Mouse (Mus musculus) T-helper 17 cell (primary cell): ENCODE results near the gene Top3a.
"Not testable (repeated sequence)": the region's sequence is repeated elsewhere in the genome, so short reads cannot be mapped to it uniquely, and the experiment has no call there.

Experiments used
- in situ Hi-C, 2 experiments: fragments of 300-600 bp; cut with MboI, MseI; formaldehyde crosslinking; loops; 1 replicate in 1 of 2; 2 replicates in 1 of 2; pipeline ENCODE4 v1.15.1; 2025; ENCODE audit warnings: high pct_unique_total_duplicates in 2 of 2

The Top3a gene

GRCm38 (mm10) chr11:60776829-60777740 lies at the start of gene Top3a, which contains the start of gene Smcr8:
Top3a (minus strand) TSS chr11:60777365.
Smcr8 (plus strand) TSS chr11:60777524.
- in situ Hi-C loops: no loop called here

- in situ Hi-C loops: loop anchor here in 1 of 2 experiments (10.0 kb wide), 1 partner anchor 328 kb away; no protein-coding TSS in a partner anchor
These were observed 49.5 kb upstream of the Top3a start for GRCm38 (mm10) chr11:60826700-60827099.

- in situ Hi-C loops: loop anchor here in 1 of 2 experiments (10.0 kb wide), 1 partner anchor 330 kb away; no protein-coding TSS in a partner anchor
These were observed 48.0 kb upstream of the Top3a start for GRCm38 (mm10) chr11:60825191-60825590.

- in situ Hi-C loops: loop anchor here in 1 of 2 experiments (10.0 kb wide), 1 partner anchor 331 kb away; no protein-coding TSS in a partner anchor
These were observed 46.6 kb upstream of the Top3a start for GRCm38 (mm10) chr11:60823771-60824170.

GRCm38 (mm10) chr11:60816398-60816797 lies 39.2 kb upstream of the Top3a start:
- in situ Hi-C loops: no loop called here

GRCm38 (mm10) chr11:60811618-60812017 lies 34.5 kb upstream of the Top3a start, which contains the start of gene Shmt1:
Shmt1 (minus strand) TSS chr11:60811718.
- in situ Hi-C loops: not testable (repeated sequence)

- in situ Hi-C loops: no loop called here
These were observed 33.9 kb upstream of the Top3a start for GRCm38 (mm10) chr11:60811054-60811460.

- in situ Hi-C loops: no loop called here
These were observed 33.1 kb upstream of the Top3a start for GRCm38 (mm10) chr11:60810046-60810965.

GRCm38 (mm10) chr11:60809546-60809945 lies 32.4 kb upstream of the Top3a start:
- in situ Hi-C loops: no loop called here

GRCm38 (mm10) chr11:60808286-60809070 lies 31.3 kb upstream of the Top3a start:
- in situ Hi-C loops: no loop called here

GRCm38 (mm10) chr11:60800892-60801291 lies 23.7 kb upstream of the Top3a start:
- in situ Hi-C loops: no loop called here

GRCm38 (mm10) chr11:60799977-60800376 lies 22.8 kb upstream of the Top3a start:
- in situ Hi-C loops: no loop called here

- in situ Hi-C loops: no loop called here
These were observed 19.2 kb upstream of the Top3a start for GRCm38 (mm10) chr11:60796342-60796741.

- in situ Hi-C loops: no loop called here
These were observed 13.3 kb upstream of the Top3a start for GRCm38 (mm10) chr11:60790472-60790871.

- in situ Hi-C loops: no loop called here
These were observed 10.4 kb upstream of the Top3a start for GRCm38 (mm10) chr11:60787595-60787994.

GRCm38 (mm10) chr11:60784179-60784922 lies 7.2 kb upstream of the Top3a start:
- in situ Hi-C loops: no loop called here

GRCm38 (mm10) chr11:60779673-60780189 lies 2.6 kb upstream of the Top3a start:
- in situ Hi-C loops: no loop called here

- in situ Hi-C loops: no loop called here
These were observed 721 bp upstream of the Top3a start for GRCm38 (mm10) chr11:60777801-60778370.

- in situ Hi-C loops: no loop called here
These were observed 897 bp downstream of the Top3a start for GRCm38 (mm10) chr11:60776107-60776828.
